In genomic region chr14:26785695-26786094, GRCm38 (mm10) we compare ENCODE assay signal across 9 mouse cellular contexts.
A peak's percentile ranks its signal among the peaks of the same experiment; 100 is the strongest.
DNase-seq lines count a peak whose midpoint lies in the region; ATAC-seq and TF ChIP-seq lines count a peak whose summit lies in the region.
"Had no signal": no experiment of that assay in that cellular context is flagged by ENCODE, and none has a peak within 500 bp of the region (broad histone marks: within the 10 kb centered on the region; RNA-seq: fewer than 3 reads in every experiment).

No protein-coding gene starts in this region.

- H3K9me3 ChIP-seq in intestine, postnatal 0 days (ENCODE audit: control insufficient read depth): no peaks in the 10 kb centered on the region
- H3K9me3 ChIP-seq in intestine, embryonic 16.5 days (ENCODE audit: control insufficient read depth, low read length): no peaks in the 10 kb centered on the region
- H3K9me3 ChIP-seq: intestine, embryonic 15.5 days had no signal

- peak; percentile 14 for DNase-seq in adrenal gland, postnatal 10 days
- no peak for DNase-seq in adrenal gland, postnatal 25 days
- DNase-seq in right cerebral cortex, postnatal 4 days: peak; percentile 10
- no peak for DNase-seq in right cerebral cortex, postnatal 14 days
- no peak for DNase-seq in urinary bladder, postnatal 25 days (ENCODE audit: low spot score)

- no peak for ATAC-seq in intestine, postnatal 0 days
- ATAC-seq in intestine, embryonic 16.5 days: no peak
- ATAC-seq in erythroid progenitor cell, adult 5-6 weeks (replicated peaks; ENCODE audit: low FRiP score, poor library complexity, severe bottlenecking): no peak
- ATAC-seq: intestine, embryonic 15.5 days had no signal

- no peak overlapping the region for H3K9ac ChIP-seq in intestine, postnatal 0 days (ENCODE audit: low read depth, low read length)
- no peak overlapping the region for H3K9ac ChIP-seq in intestine, embryonic 16.5 days (ENCODE audit: low read depth, low read length)
- H3K9ac ChIP-seq: intestine, embryonic 15.5 days had no signal

- H3K4me2 ChIP-seq in intestine, postnatal 0 days (replicated peaks; ENCODE audit: low read depth): no peak overlapping the region
- H3K4me2 ChIP-seq in intestine, embryonic 16.5 days (ENCODE audit: low read depth, low read length): no peak overlapping the region
- H3K4me2 ChIP-seq: intestine, embryonic 15.5 days had no signal

- H3K4me1 ChIP-seq in intestine, postnatal 0 days (replicated peaks; ENCODE audit: control insufficient read depth, insufficient read depth, low read length): no peaks in the 10 kb centered on the region
- H3K4me1 ChIP-seq in intestine, embryonic 16.5 days (ENCODE audit: control insufficient read depth, insufficient read depth, low read length): no peaks in the 10 kb centered on the region
- H3K4me1 ChIP-seq: intestine, embryonic 15.5 days had no signal

- WGBS in intestine, postnatal 0 days: 44% methylated on average over 4 of the region's 4 CpGs
- 40% methylated on average over 4 of the region's 4 CpGs for WGBS in intestine, embryonic 16.5 days

- H3K4me3 ChIP-seq in intestine, postnatal 0 days (ENCODE audit: low read depth, low read length): no peak overlapping the region
- H3K4me3 ChIP-seq in intestine, embryonic 16.5 days (ENCODE audit: low read length): no peak overlapping the region
- H3K4me3 ChIP-seq: intestine, embryonic 15.5 days had no signal

- peak; percentile 65 for TF ChIP-seq CTCF in intestine, postnatal 0 days (IDR thresholded peaks at IDR 0.05; ENCODE audit: low read depth)

- no peaks in the 10 kb centered on the region for H3K36me3 ChIP-seq in intestine, postnatal 0 days (ENCODE audit: control insufficient read depth, insufficient read depth)
- no peaks in the 10 kb centered on the region for H3K36me3 ChIP-seq in intestine, embryonic 16.5 days (ENCODE audit: control insufficient read depth, insufficient read depth, low read length)
- H3K36me3 ChIP-seq: intestine, embryonic 15.5 days had no signal

- no peaks in the 10 kb centered on the region for H3K27me3 ChIP-seq in intestine, postnatal 0 days (replicated peaks; ENCODE audit: control insufficient read depth, insufficient read depth, low read length)
- no peaks in the 10 kb centered on the region for H3K27me3 ChIP-seq in intestine, embryonic 16.5 days (replicated peaks; ENCODE audit: control insufficient read depth, insufficient read depth, low read length)
- H3K27me3 ChIP-seq: intestine, embryonic 15.5 days had no signal

- H3K27ac ChIP-seq in intestine, postnatal 0 days (ENCODE audit: low read depth, low read length): no peak overlapping the region
- H3K27ac ChIP-seq in intestine, embryonic 16.5 days (ENCODE audit: low read length): no peak overlapping the region
- H3K27ac ChIP-seq: intestine, embryonic 15.5 days had no signal

Comparison
In these comparisons a context has a peak if more than half of its experiments do, and no peak if none do; other contexts are left out.
1. DNase-seq: peak in adrenal gland, postnatal 10 days (single experiment) and right cerebral cortex, postnatal 4 days (single experiment); none in adrenal gland, postnatal 25 days (single experiment), right cerebral cortex, postnatal 14 days (single experiment) and urinary bladder, postnatal 25 days (single experiment).